In the genomic region with DNA sequence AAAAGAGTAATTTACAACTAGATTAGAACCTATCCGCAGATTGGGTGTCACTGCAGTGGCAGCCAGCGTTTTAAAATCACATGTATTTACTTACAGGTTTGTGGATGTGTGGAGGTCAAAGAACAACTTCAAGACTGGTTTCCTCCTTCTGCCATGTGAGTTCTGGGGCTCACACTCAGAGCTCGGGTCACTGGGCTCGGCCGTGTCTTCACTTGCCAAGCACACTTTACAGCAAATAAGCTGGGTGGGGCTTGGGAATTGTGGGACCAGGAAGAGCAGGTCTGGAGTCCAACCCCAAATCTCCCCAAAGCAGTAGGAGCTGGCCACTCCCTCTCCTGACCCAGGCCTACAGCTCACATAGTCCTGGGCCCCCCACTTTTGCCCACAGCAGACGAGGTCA, we compare ENCODE assay signal across 22 mouse cellular contexts.
DNase-seq lines count a peak whose midpoint lies in the region; ATAC-seq and TF ChIP-seq lines count a peak whose summit lies in the region.
"Had no signal": no experiment of that assay in that cellular context is flagged by ENCODE, and none has a peak within 500 bp of the region (broad histone marks: within the 10 kb centered on the region; RNA-seq: fewer than 3 reads in every experiment).

No protein-coding gene starts in this region.

- H3K27ac ChIP-seq in intestine, embryonic 16.5 days (ENCODE audit: low read length) = no peak overlapping the region
- no peak overlapping the region for H3K27ac ChIP-seq in stomach, postnatal 0 days (replicated peaks)
- no peak overlapping the region for H3K27ac ChIP-seq in heart, embryonic 10.5 days
- H3K27ac ChIP-seq: embryonic facial prominence, embryonic 13.5 days; embryonic facial prominence, embryonic 15.5 days; forebrain, embryonic 10.5 days; forebrain, embryonic 12.5 days had no signal

- H3K27me3 ChIP-seq in intestine, embryonic 16.5 days (replicated peaks; ENCODE audit: control insufficient read depth, insufficient read depth, low read length) = no peaks in the 10 kb centered on the region
- H3K27me3 ChIP-seq in stomach, postnatal 0 days (ENCODE audit: control insufficient read depth, insufficient read depth, low read length) = no peaks in the 10 kb centered on the region
- no peaks in the 10 kb centered on the region for H3K27me3 ChIP-seq in heart, embryonic 10.5 days (ENCODE audit: insufficient read depth, poor library complexity, severe bottlenecking)
- H3K27me3 ChIP-seq: embryonic facial prominence, embryonic 15.5 days had no signal

- H3K4me3 ChIP-seq in intestine, embryonic 16.5 days (ENCODE audit: low read length) = no peak overlapping the region
- H3K4me3 ChIP-seq in stomach, postnatal 0 days (ENCODE audit: low read depth, low read length) = no peak overlapping the region
- H3K4me3 ChIP-seq in heart, embryonic 10.5 days = no peak overlapping the region
- H3K4me3 ChIP-seq: embryonic facial prominence, embryonic 13.5 days; embryonic facial prominence, embryonic 15.5 days; erythroblast, embryonic 14.5 days; forebrain, embryonic 10.5 days; forebrain, embryonic 12.5 days had no signal

- peak; percentile 60 for ATAC-seq in intestine, embryonic 16.5 days
- ATAC-seq in stomach, postnatal 0 days (ENCODE audit: low FRiP score, low TSS enrichment) = peak; percentile 64
- ATAC-seq: forebrain, embryonic 14.5 days had no signal

- no peaks in the 10 kb centered on the region for H3K4me1 ChIP-seq in intestine, embryonic 16.5 days (ENCODE audit: control insufficient read depth, insufficient read depth, low read length)
- no peaks in the 10 kb centered on the region for H3K4me1 ChIP-seq in stomach, postnatal 0 days (replicated peaks; ENCODE audit: control insufficient read depth, insufficient read depth)
- H3K4me1 ChIP-seq in heart, embryonic 10.5 days = no peaks in the 10 kb centered on the region
- H3K4me1 ChIP-seq: embryonic facial prominence, embryonic 13.5 days; embryonic facial prominence, embryonic 15.5 days; forebrain, embryonic 12.5 days had no signal

- no peak for TF ChIP-seq EP300 in stomach, postnatal 0 days (optimal IDR thresholded peaks at IDR 0.05)

- H3K9ac ChIP-seq in intestine, embryonic 16.5 days (ENCODE audit: low read depth, low read length) = no peak overlapping the region
- H3K9ac ChIP-seq in stomach, postnatal 0 days (ENCODE audit: low read length) = no peak overlapping the region
- H3K9ac ChIP-seq: embryonic facial prominence, embryonic 13.5 days; embryonic facial prominence, embryonic 15.5 days; forebrain, embryonic 12.5 days had no signal

- no peaks in the 10 kb centered on the region for H3K9me3 ChIP-seq in intestine, embryonic 16.5 days (ENCODE audit: control insufficient read depth, low read length)
- no peaks in the 10 kb centered on the region for H3K9me3 ChIP-seq in stomach, postnatal 0 days (ENCODE audit: control insufficient read depth, low read length)
- no peaks in the 10 kb centered on the region for H3K9me3 ChIP-seq in heart, embryonic 10.5 days
- H3K9me3 ChIP-seq: embryonic facial prominence, embryonic 13.5 days; embryonic facial prominence, embryonic 15.5 days; forebrain, embryonic 10.5 days; forebrain, embryonic 12.5 days had no signal

- no peak overlapping the region for H3K4me2 ChIP-seq in intestine, embryonic 16.5 days (ENCODE audit: low read depth, low read length)
- no peak overlapping the region for H3K4me2 ChIP-seq in stomach, postnatal 0 days (replicated peaks; ENCODE audit: low read depth)
- H3K4me2 ChIP-seq: embryonic facial prominence, embryonic 13.5 days; embryonic facial prominence, embryonic 15.5 days; forebrain, embryonic 12.5 days had no signal

- 48% methylated on average over 6 of the region's 6 CpGs for WGBS in intestine, embryonic 16.5 days
- WGBS in large intestine, adult 2 months = 22% methylated on average over 6 of the region's 6 CpGs
- 41% methylated on average over 6 of the region's 6 CpGs for WGBS in stomach, postnatal 0 days
- WGBS in heart, embryonic 10.5 days = 71% methylated on average over 6 of the region's 6 CpGs

- no peaks in the 10 kb centered on the region for H3K36me3 ChIP-seq in intestine, embryonic 16.5 days (ENCODE audit: control insufficient read depth, insufficient read depth, low read length)
- H3K36me3 ChIP-seq in stomach, postnatal 0 days (ENCODE audit: control insufficient read depth, insufficient read depth, low read length) = no peaks in the 10 kb centered on the region
- H3K36me3 ChIP-seq in heart, embryonic 10.5 days = no peaks in the 10 kb centered on the region
- H3K36me3 ChIP-seq: embryonic facial prominence, embryonic 13.5 days; embryonic facial prominence, embryonic 15.5 days; forebrain, embryonic 10.5 days; forebrain, embryonic 12.5 days had no signal

- DNase-seq in large intestine, adult 2 months (ENCODE audit: low read depth, low spot score) = peak; percentile 44
- peak; percentile 20 for DNase-seq in stomach, postnatal 0 days (ENCODE audit: low spot score)
- no peak for DNase-seq in lung, postnatal 25 days (ENCODE audit: low spot score)
- no peak for DNase-seq in layer of hippocampus, adult 9-11 months
- DNase-seq in heart, embryonic 10.5 days (ENCODE audit: low spot score) = no peak
- DNase-seq: adrenal gland, adult 2 months; adrenal gland, postnatal 10 days; adrenal gland, postnatal 25 days; cerebellum, adult 11 months; cerebellum, adult 18-20 months; cerebellum, adult 8-10 months; cerebellum, adult 9-11 months; cerebellum, postnatal 14 days; cerebellum, postnatal 36 days; embryo, embryonic 11 days had no signal

- no peak for TF ChIP-seq CTCF in stomach, postnatal 0 days (IDR thresholded peaks at IDR 0.05; ENCODE audit: low read depth)

Comparison
In these comparisons a context has a peak if more than half of its experiments do, and no peak if none do; other contexts are left out.
1. DNase-seq: peak in large intestine, adult 2 months (single experiment) and stomach, postnatal 0 days (single experiment); none in lung, postnatal 25 days (single experiment), layer of hippocampus, adult 9-11 months (single experiment) and heart, embryonic 10.5 days (single experiment).